Mouse (Mus musculus): ENCODE results near the gene Eif4e3. TPM values are rescaled to one million over a fixed set of nuclear protein-coding genes. Genes with fewer than 3 reads are reported as not detected.

Gene Eif4e3
- total RNA-seq, 1 experiment from 2014 or later: 32.4 TPM

DNA sequence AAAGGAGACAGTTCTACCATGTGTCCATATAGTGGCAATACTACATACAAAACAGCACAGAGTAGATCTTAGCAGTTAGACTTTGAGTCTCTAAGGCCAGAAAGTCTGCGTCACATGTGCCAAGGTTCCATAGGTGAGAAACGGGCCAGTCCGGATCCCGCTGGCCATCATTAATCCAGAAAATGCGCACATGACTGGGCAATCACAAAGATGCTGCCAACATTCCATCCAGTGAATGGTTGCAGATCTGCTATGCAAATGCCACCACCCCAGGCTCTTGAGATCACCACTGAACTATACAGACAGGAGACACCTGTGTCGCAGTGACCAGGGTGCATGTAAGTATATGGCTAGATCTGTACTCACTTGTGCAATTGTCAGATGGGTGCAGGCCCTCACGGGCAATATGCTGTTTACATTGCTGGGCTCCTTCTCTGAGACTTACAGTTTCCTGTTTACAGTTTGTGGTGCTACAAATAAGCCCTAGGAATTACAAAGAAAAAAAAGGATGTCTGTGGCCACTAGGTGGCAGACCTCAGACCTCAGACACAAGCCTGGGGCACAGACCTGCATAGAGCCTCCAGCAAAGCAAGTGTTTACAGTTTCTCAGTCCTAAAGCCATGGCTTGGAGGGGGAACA lies 4.0 kb upstream of the Eif4e3 start:
- peak; percentile 40 to 64; a peak in 3 of 4 replicates for ATAC-seq (replicated peaks in 1 of 2; ENCODE audit: insufficient read depth in 1 of 2, low FRiP score in 2 of 2, low TSS enrichment in 1 of 2, low read depth in 1 of 2, poor library complexity in 2 of 2, severe bottlenecking in 2 of 2)

DNA sequence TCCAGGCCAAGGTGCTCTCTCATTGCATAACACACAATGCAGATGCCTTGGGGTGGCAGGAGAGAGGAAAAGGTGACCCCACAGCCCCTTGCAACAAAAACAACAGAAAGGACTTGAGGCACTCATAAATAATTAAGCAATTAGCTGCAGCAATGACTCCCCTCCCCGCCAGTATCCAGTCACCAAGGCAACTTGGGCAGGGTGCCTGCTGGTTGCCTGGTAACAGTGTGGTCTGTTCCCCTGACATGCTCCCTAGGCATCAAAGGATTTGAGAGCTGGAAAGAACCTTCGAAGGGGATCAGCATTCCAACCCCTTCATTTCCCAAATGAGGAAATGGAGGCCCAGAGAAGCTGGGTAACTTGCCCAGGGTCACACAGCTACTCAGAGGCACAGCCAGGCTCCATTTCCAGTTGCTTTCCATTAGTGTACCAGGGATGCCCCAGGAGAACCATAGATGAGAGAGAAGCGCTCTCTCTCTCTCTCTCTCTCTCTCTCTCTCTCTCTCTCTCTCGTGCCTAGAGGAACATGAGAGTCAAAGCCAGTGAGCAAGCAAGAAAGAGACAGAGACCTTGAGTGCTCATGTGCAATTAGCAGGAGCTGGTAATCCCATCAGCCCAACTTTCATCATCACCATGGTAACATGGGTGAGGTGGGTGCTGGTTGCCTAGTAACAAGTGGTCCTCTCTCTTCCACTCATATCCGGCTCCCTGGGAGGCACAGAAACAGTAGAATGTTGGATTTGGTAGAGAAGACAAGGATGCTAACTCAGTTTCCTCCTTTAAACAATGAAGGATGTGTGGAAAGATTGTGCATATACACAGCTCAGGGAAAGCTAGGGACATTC lies 3.1 kb upstream of the Eif4e3 start:
- no peak for ATAC-seq (replicated peaks in 1 of 2; ENCODE audit: insufficient read depth in 1 of 2, low FRiP score in 2 of 2, low TSS enrichment in 1 of 2, low read depth in 1 of 2, poor library complexity in 2 of 2, severe bottlenecking in 2 of 2)

DNA sequence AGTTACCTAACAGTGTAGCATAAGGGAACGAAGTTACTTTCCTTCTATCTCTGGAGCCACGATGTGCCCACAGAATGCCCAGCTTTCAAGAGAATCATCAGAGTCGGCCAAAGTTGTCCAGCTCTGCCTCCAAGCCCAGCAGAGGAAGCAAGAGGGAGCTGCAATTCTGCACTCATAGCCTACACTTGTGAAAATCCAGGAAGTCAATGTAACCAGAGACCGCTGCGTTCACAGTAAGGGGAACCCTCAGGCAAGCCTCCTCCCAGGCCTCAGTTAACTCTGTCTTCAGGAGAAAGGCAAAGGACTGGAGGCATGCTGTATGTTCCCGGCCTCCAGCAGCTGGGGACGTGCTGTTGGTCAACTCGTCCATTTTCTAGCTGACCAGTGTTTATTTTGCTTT lies 719 bp upstream of the Eif4e3 start:
- ATAC-seq (replicated peaks in 1 of 2; ENCODE audit: insufficient read depth in 1 of 2, low FRiP score in 2 of 2, low TSS enrichment in 1 of 2, low read depth in 1 of 2, poor library complexity in 2 of 2, severe bottlenecking in 2 of 2): peak; percentile 71 to 84

DNA sequence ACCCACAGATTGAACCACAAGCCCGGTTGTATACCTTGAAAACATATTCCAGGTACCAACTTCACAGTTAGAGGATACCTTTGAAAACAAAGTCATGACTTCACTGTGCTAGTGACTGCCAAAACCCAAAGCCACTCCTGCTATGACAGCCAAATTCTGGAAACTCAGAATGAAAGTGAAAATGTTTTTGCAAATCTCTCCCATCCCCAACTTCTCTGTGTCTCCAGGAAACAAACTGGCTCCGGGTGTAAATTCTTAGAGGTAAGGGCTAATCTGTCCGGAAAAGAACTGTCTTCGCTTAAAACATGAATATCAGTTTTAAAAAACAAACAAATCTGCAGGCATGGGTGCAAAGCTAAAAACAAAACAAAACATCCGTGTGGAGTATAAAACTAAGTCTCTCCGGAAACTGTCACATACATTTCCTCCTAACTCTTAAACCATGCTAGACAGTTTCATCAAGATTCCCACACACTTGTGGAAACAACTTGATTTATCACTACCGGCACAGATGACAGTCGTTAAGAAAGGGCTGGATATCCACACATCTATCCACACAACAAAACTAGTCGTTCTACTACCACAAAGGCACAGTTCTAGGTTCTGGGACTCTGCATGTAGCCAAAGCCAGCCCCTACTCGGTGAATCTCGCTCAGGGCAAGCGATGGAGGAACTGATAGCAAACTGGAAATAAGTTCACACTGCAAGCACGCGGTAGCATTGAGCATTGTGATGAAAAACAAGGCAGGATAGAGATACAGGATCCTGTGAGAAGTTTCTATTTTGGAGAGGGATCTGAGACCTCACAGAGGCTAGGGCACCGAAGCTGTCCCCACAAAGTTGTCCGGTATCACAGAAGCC lies 884 bp downstream of the Eif4e3 start:
- ATAC-seq (replicated peaks in 1 of 2; ENCODE audit: insufficient read depth in 1 of 2, low FRiP score in 2 of 2, low TSS enrichment in 1 of 2, low read depth in 1 of 2, poor library complexity in 2 of 2, severe bottlenecking in 2 of 2): peak in 1 of 2 experiments; percentile 10; a peak in 1 of 4 replicates

DNA sequence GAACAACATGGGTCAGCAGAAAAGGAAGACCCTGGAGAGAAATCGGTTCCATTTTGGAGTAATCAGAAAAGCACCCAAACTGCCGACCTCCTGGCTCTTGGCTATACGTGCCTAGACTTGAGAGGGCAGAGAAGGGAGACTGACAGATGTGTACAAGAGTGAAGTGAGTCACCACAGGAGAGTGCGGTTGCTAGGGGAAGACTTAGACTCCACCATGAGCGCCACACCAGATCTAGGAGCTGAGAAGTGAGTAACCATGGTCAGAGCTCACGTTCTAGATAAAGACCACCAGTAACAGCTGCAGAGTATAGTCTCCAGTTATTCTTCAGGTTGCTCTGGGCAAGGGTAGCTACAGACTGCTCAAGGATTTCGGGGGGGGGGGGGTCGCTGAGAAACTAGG lies 3.3 kb downstream of the Eif4e3 start:
- no peak for ATAC-seq (replicated peaks in 1 of 2; ENCODE audit: insufficient read depth in 1 of 2, low FRiP score in 2 of 2, low TSS enrichment in 1 of 2, low read depth in 1 of 2, poor library complexity in 2 of 2, severe bottlenecking in 2 of 2)

GRCm38 (mm10) chr6:99660443-99660842 lies 6.1 kb downstream of the Eif4e3 start:
- ATAC-seq (replicated peaks in 1 of 2; ENCODE audit: insufficient read depth in 1 of 2, low FRiP score in 2 of 2, low TSS enrichment in 1 of 2, low read depth in 1 of 2, poor library complexity in 2 of 2, severe bottlenecking in 2 of 2): no peak

- ATAC-seq (replicated peaks in 1 of 2; ENCODE audit: insufficient read depth in 1 of 2, low FRiP score in 2 of 2, low TSS enrichment in 1 of 2, low read depth in 1 of 2, poor library complexity in 2 of 2, severe bottlenecking in 2 of 2): 0 out of 4 replicates have a peak, but pooled peaks have one; percentile 8 to 14
These were observed 8.0 kb downstream of the Eif4e3 start for GRCm38 (mm10) chr6:99658586-99658985.

GRCm38 (mm10) chr6:99656088-99656487 lies 10.5 kb downstream of the Eif4e3 start:
- ATAC-seq (replicated peaks in 1 of 2; ENCODE audit: insufficient read depth in 1 of 2, low FRiP score in 2 of 2, low TSS enrichment in 1 of 2, low read depth in 1 of 2, poor library complexity in 2 of 2, severe bottlenecking in 2 of 2): no peak

GRCm38 (mm10) chr6:99655488-99655887 lies 11.1 kb downstream of the Eif4e3 start:
- ATAC-seq (replicated peaks in 1 of 2; ENCODE audit: insufficient read depth in 1 of 2, low FRiP score in 2 of 2, low TSS enrichment in 1 of 2, low read depth in 1 of 2, poor library complexity in 2 of 2, severe bottlenecking in 2 of 2): peak; percentile 77 to 88

GRCm38 (mm10) chr6:99654343-99654742 lies 12.2 kb downstream of the Eif4e3 start:
- ATAC-seq (replicated peaks in 1 of 2; ENCODE audit: insufficient read depth in 1 of 2, low FRiP score in 2 of 2, low TSS enrichment in 1 of 2, low read depth in 1 of 2, poor library complexity in 2 of 2, severe bottlenecking in 2 of 2): no peak

DNA sequence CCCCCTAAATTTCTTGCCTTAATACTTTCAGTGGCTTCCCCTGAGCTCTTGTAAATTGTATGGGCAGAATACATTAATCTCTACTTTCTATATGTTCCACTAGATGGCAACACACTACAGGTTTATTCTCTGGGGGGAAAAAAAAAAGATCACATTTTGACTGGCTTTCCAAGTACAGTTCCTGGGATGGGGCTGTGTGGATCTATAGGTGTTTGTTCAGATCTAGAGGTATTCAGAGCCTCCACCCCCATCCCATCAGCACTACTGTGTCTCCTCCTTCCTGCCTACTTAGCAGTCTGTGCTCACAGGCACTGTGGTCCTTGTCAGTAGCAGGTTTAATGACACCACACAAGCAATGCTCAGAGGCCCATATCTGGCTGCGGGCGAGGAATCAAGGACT lies 14.2 kb downstream of the Eif4e3 start:
- no peak for ATAC-seq (replicated peaks in 1 of 2; ENCODE audit: insufficient read depth in 1 of 2, low FRiP score in 2 of 2, low TSS enrichment in 1 of 2, low read depth in 1 of 2, poor library complexity in 2 of 2, severe bottlenecking in 2 of 2)

DNA sequence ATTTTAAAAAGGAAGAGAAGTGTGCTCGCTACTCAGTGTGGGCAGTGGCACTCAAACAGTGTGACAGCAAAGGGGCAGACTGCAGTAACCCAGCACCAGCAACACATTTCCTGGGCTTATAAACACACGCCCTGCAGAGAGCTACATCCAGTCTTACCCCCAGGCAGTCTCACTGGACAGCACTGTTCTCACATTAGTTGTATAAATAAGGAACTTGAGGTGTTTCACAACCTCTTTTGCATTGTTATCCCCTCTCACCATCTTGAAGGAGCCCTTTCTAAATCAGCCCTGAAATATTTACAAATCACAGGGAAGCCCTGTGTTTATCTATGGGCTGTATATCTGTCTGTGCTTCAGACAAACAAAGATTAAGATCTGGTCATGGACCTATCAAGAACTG lies 17.3 kb downstream of the Eif4e3 start:
- ATAC-seq (replicated peaks in 1 of 2; ENCODE audit: insufficient read depth in 1 of 2, low FRiP score in 2 of 2, low TSS enrichment in 1 of 2, low read depth in 1 of 2, poor library complexity in 2 of 2, severe bottlenecking in 2 of 2): 0 out of 4 replicates have a peak, but pooled peaks of 1 of the 2 experiments have one; percentile 22

GRCm38 (mm10) chr6:99646344-99646743 lies 20.2 kb downstream of the Eif4e3 start:
- no peak for ATAC-seq (replicated peaks in 1 of 2; ENCODE audit: insufficient read depth in 1 of 2, low FRiP score in 2 of 2, low TSS enrichment in 1 of 2, low read depth in 1 of 2, poor library complexity in 2 of 2, severe bottlenecking in 2 of 2)

GRCm38 (mm10) chr6:99644876-99645275 lies 21.7 kb downstream of the Eif4e3 start:
- ATAC-seq (replicated peaks in 1 of 2; ENCODE audit: insufficient read depth in 1 of 2, low FRiP score in 2 of 2, low TSS enrichment in 1 of 2, low read depth in 1 of 2, poor library complexity in 2 of 2, severe bottlenecking in 2 of 2): no peak

- no peak for ATAC-seq (replicated peaks in 1 of 2; ENCODE audit: insufficient read depth in 1 of 2, low FRiP score in 2 of 2, low TSS enrichment in 1 of 2, low read depth in 1 of 2, poor library complexity in 2 of 2, severe bottlenecking in 2 of 2)
These were observed 22.2 kb downstream of the Eif4e3 start for GRCm38 (mm10) chr6:99644386-99644785.

- ATAC-seq (replicated peaks in 1 of 2; ENCODE audit: insufficient read depth in 1 of 2, low FRiP score in 2 of 2, low TSS enrichment in 1 of 2, low read depth in 1 of 2, poor library complexity in 2 of 2, severe bottlenecking in 2 of 2): no peak
These were observed 23.0 kb downstream of the Eif4e3 start for GRCm38 (mm10) chr6:99643439-99644199.

DNA sequence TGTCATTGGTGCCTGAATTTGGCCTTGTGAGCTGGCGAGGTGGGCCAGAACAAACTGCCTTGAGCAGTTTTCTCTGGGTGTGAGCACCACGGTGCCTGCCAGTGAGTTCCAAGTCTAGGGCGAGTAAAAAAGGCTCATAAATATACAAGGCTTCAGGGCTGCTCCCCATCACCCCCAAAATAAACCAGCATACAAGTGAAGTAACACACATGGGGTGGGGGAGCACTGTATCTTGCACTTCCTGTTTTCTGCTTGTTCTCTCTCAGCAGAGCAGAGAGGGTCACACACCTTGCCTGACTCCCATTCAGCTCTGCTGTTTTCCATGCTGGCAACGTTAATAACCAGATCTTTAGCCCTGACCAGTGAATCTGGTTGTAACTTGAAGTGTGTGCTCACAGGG lies 29.1 kb downstream of the Eif4e3 start:
- peak; percentile 49 to 62; a peak in 3 of 4 replicates for ATAC-seq (replicated peaks in 1 of 2; ENCODE audit: insufficient read depth in 1 of 2, low FRiP score in 2 of 2, low TSS enrichment in 1 of 2, low read depth in 1 of 2, poor library complexity in 2 of 2, severe bottlenecking in 2 of 2)
